Mouse (Mus musculus): ENCODE data around the gene Angptl7. TPM values are rescaled to one million over a fixed set of nuclear protein-coding genes. Genes with fewer than 3 reads are reported as not detected.

The Angptl7 gene
- polyA plus RNA-seq, 1 experiment from 2014 or later: 0.36 TPM

- 78% methylated on average over 7 of the region's 7 CpGs for WGBS
- peaks cover 73% of the 10 kb centered on the region for H3K36me3 ChIP-seq
- no peak for ATAC-seq (ENCODE audit: low FRiP score)
Observed at GRCm38 (mm10) chr4:148491448-148491847, 8.8 kb downstream of the Angptl7 start.

GRCm38 (mm10) chr4:148490502-148490901, 9.8 kb downstream of the Angptl7 start:
- H3K4me1 ChIP-seq: no peaks in the 10 kb centered on the region; the same call in 1 of the 2 replicates
- no peak overlapping the region for H3K4me3 ChIP-seq (replicated peaks)
- WGBS: 82% methylated on average over 6 of the region's 6 CpGs
- ATAC-seq (ENCODE audit: low FRiP score): no peak
- H3K27me3 ChIP-seq (replicated peaks): no peaks in the 10 kb centered on the region
- no peaks in the 10 kb centered on the region for H3K9me3 ChIP-seq (replicated peaks)
- H3K36me3 ChIP-seq: peaks cover 77% of the 10 kb centered on the region
- no peak overlapping the region for H3K27ac ChIP-seq (replicated peaks)
- H3K4me2 ChIP-seq: no peak overlapping the region
- H3K9ac ChIP-seq (replicated peaks): no peak overlapping the region

More at GRCm38 (mm10) chr4:148491448-148491847, 8.8 kb downstream of the Angptl7 start:
- no peak overlapping the region for H3K9ac ChIP-seq (replicated peaks)
- no peak overlapping the region for H3K4me2 ChIP-seq
- no peak overlapping the region for H3K27ac ChIP-seq (replicated peaks)
- H3K4me1 ChIP-seq: peaks cover 9% of the 10 kb centered on the region
- H3K4me3 ChIP-seq (replicated peaks): no peak overlapping the region
- H3K27me3 ChIP-seq (replicated peaks): no peaks in the 10 kb centered on the region
- no peaks in the 10 kb centered on the region for H3K9me3 ChIP-seq (replicated peaks)

GRCm38 (mm10) chr4:148487841-148488240, 12.4 kb downstream of the Angptl7 start:
- Histone ChIP-seq H3K27me3 (replicated peaks) (no peaks in the 10 kb centered on the region), H3K9ac (replicated peaks) (no peak overlapping the region), H3K27ac (replicated peaks) (no peak overlapping the region), H3K36me3 (peaks cover 94% of the 10 kb centered on the region), H3K9me3 (replicated peaks) (no peaks in the 10 kb centered on the region), H3K4me2 (no peak overlapping the region), H3K4me1 (no peaks in the 10 kb centered on the region), H3K4me3 (replicated peaks) (no peak overlapping the region)
- 86% methylated on average over 2 of the region's 2 CpGs for WGBS
- ATAC-seq (ENCODE audit: low FRiP score): no peak

- Histone ChIP-seq H3K9me3 (replicated peaks) (no peaks in the 10 kb centered on the region), H3K4me1 (no peaks in the 10 kb centered on the region), H3K9ac (replicated peaks) (no peak overlapping the region), H3K27ac (replicated peaks) (no peak overlapping the region), H3K27me3 (replicated peaks) (no peaks in the 10 kb centered on the region), H3K4me3 (replicated peaks) (no peak overlapping the region), H3K4me2 (no peak overlapping the region), H3K36me3 (peaks cover 95% of the 10 kb centered on the region)
- WGBS: 97% methylated on average over 12 of the region's 12 CpGs
- no peak for ATAC-seq (ENCODE audit: low FRiP score)
Observed at GRCm38 (mm10) chr4:148484511-148484910, 15.7 kb downstream of the Angptl7 start.

- Histone ChIP-seq H3K4me2 (no peak overlapping the region), H3K27me3 (replicated peaks) (no peaks in the 10 kb centered on the region), H3K4me1 (no peaks in the 10 kb centered on the region), H3K36me3 (peaks cover 96% of the 10 kb centered on the region), H3K4me3 (replicated peaks) (no peak overlapping the region), H3K9me3 (replicated peaks) (no peaks in the 10 kb centered on the region), H3K9ac (replicated peaks) (no peak overlapping the region), H3K27ac (replicated peaks) (no peak overlapping the region)
- ATAC-seq (ENCODE audit: low FRiP score): no peak
- WGBS: 83% methylated on average over 2 of the region's 2 CpGs
Observed at GRCm38 (mm10) chr4:148481557-148482168, 18.6 kb downstream of the Angptl7 start.

- no peak for ATAC-seq (ENCODE audit: low FRiP score)
- Histone ChIP-seq H3K27me3 (replicated peaks) (no peaks in the 10 kb centered on the region), H3K27ac (replicated peaks) (no peak overlapping the region), H3K9ac (replicated peaks) (no peak overlapping the region), H3K4me1 (no peaks in the 10 kb centered on the region), H3K36me3 (peaks cover 96% of the 10 kb centered on the region), H3K4me2 (no peak overlapping the region), H3K4me3 (replicated peaks) (no peak overlapping the region), H3K9me3 (replicated peaks) (no peaks in the 10 kb centered on the region)
- 98% methylated on average over 2 of the region's 2 CpGs for WGBS
Observed at GRCm38 (mm10) chr4:148480245-148480644, 20.0 kb downstream of the Angptl7 start.

GRCm38 (mm10) chr4:148473496-148473895, 26.8 kb downstream of the Angptl7 start:
- H3K9me3 ChIP-seq (replicated peaks): no peaks in the 10 kb centered on the region
- peaks cover 89% of the 10 kb centered on the region for H3K36me3 ChIP-seq
- no peak overlapping the region for H3K27ac ChIP-seq (replicated peaks)
- no peak overlapping the region for H3K4me3 ChIP-seq (replicated peaks)
- no peak for ATAC-seq (ENCODE audit: low FRiP score)
- WGBS: 78% methylated on average over 5 of the region's 5 CpGs
- H3K4me1 ChIP-seq: no peaks in the 10 kb centered on the region
- no peak overlapping the region for H3K9ac ChIP-seq (replicated peaks)
- no peaks in the 10 kb centered on the region for H3K27me3 ChIP-seq (replicated peaks)
- no peak overlapping the region for H3K4me2 ChIP-seq

GRCm38 (mm10) chr4:148472436-148473174, 27.7 kb downstream of the Angptl7 start:
- 92% methylated on average over 8 of the region's 8 CpGs for WGBS
- peaks cover 91% of the 10 kb centered on the region for H3K36me3 ChIP-seq

GRCm38 (mm10) chr4:148471363-148471806, 28.9 kb downstream of the Angptl7 start:
- H3K27ac ChIP-seq (replicated peaks): no peak overlapping the region
- no peaks in the 10 kb centered on the region for H3K9me3 ChIP-seq (replicated peaks)
- H3K4me1 ChIP-seq: no peaks in the 10 kb centered on the region
- no peak overlapping the region for H3K4me3 ChIP-seq (replicated peaks)
- peaks cover 91% of the 10 kb centered on the region for H3K36me3 ChIP-seq
- 62% methylated on average over 10 of the region's 10 CpGs for WGBS
- no peak for ATAC-seq (ENCODE audit: low FRiP score)
- H3K27me3 ChIP-seq (replicated peaks): no peaks in the 10 kb centered on the region
- no peak overlapping the region for H3K4me2 ChIP-seq
- H3K9ac ChIP-seq (replicated peaks): no peak overlapping the region

More at GRCm38 (mm10) chr4:148472436-148473174, 27.7 kb downstream of the Angptl7 start:
- no peak overlapping the region for H3K9ac ChIP-seq (replicated peaks)
- no peak overlapping the region for H3K27ac ChIP-seq (replicated peaks)
- no peak for ATAC-seq (ENCODE audit: low FRiP score)
- no peaks in the 10 kb centered on the region for H3K4me1 ChIP-seq
- no peaks in the 10 kb centered on the region for H3K27me3 ChIP-seq (replicated peaks)
- H3K4me2 ChIP-seq: no peak overlapping the region
- no peaks in the 10 kb centered on the region for H3K9me3 ChIP-seq (replicated peaks)
- no peak overlapping the region for H3K4me3 ChIP-seq (replicated peaks)

GRCm38 (mm10) chr4:148469487-148470252, 30.6 kb downstream of the Angptl7 start:
- 89% methylated on average over 11 of the region's 11 CpGs for WGBS
- Histone ChIP-seq H3K4me1 (no peaks in the 10 kb centered on the region), H3K9ac (replicated peaks) (no peak overlapping the region)

GRCm38 (mm10) chr4:148468396-148468795, 31.9 kb downstream of the Angptl7 start:
- Histone ChIP-seq H3K9ac (replicated peaks) (no peak overlapping the region), H3K36me3 (peaks cover 99% of the 10 kb centered on the region), H3K9me3 (replicated peaks) (no peaks in the 10 kb centered on the region), H3K4me3 (replicated peaks) (no peak overlapping the region), H3K4me1 (no peaks in the 10 kb centered on the region), H3K27me3 (replicated peaks) (no peaks in the 10 kb centered on the region), H3K27ac (replicated peaks) (no peak overlapping the region), H3K4me2 (no peak overlapping the region)
- ATAC-seq (ENCODE audit: low FRiP score): no peak
- WGBS: 92% methylated on average over 10 of the region's 10 CpGs

More at GRCm38 (mm10) chr4:148469487-148470252, 30.6 kb downstream of the Angptl7 start:
- H3K27ac ChIP-seq (replicated peaks): no peak overlapping the region
- peaks cover 91% of the 10 kb centered on the region for H3K36me3 ChIP-seq
- no peak for ATAC-seq (ENCODE audit: low FRiP score)
- H3K4me3 ChIP-seq (replicated peaks): no peak overlapping the region
- no peaks in the 10 kb centered on the region for H3K9me3 ChIP-seq (replicated peaks)
- no peak overlapping the region for H3K4me2 ChIP-seq
- no peaks in the 10 kb centered on the region for H3K27me3 ChIP-seq (replicated peaks)

Measured in neural tube, embryonic 15.5 days (tissue).